Mouse (Mus musculus) kidney, adult 18-20 months (tissue): ENCODE results near the gene Mrps12.

Experiments
- DNase-seq: peaks from one replicate; pipeline ENCODE4 v3.0.0; 2021

Gene Mrps12

DNA sequence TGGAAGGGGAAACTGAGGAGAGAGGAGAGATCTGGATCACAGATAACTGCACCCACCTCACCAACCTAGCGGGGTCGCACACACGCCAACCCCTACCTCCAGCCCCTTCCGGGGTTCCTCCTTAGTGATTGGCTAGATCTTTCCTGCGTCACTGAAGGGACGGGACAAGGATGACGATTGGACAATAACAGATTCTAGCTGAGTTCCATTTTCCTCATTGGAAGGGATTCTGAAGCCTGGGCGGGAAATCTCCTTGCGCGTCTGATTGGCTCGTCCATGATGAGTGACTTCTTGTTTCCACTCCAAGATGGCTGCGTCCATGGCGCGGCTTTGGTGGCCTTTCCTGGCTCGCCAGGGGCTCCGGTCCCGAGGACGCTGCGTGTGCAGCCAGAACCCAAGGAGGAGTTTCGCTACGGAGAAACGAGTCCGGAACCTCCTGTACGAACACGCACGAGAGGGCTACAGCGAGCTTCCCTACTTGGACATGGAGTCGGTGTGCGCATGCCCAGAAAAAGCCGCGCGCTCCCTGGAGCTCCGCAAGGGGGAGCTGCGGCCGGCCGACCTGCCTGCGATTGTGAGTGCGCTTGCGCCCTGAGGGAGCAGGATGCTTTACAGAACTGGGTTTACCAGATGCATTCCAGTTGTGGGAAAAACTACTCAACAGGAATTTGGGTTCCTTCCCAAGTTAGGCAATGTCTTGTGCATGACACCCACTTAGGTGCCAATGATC lies at the start of gene Mrps12, which contains the start of gene Sars2:
Gene Mrps12 (minus strand): TSS at position 112 of the 730 bp plus-strand sequence.
Gene Sars2 (plus strand): TSS at position 284 of the 730 bp plus-strand sequence.
- DNase-seq = peak; percentile 99

DNA sequence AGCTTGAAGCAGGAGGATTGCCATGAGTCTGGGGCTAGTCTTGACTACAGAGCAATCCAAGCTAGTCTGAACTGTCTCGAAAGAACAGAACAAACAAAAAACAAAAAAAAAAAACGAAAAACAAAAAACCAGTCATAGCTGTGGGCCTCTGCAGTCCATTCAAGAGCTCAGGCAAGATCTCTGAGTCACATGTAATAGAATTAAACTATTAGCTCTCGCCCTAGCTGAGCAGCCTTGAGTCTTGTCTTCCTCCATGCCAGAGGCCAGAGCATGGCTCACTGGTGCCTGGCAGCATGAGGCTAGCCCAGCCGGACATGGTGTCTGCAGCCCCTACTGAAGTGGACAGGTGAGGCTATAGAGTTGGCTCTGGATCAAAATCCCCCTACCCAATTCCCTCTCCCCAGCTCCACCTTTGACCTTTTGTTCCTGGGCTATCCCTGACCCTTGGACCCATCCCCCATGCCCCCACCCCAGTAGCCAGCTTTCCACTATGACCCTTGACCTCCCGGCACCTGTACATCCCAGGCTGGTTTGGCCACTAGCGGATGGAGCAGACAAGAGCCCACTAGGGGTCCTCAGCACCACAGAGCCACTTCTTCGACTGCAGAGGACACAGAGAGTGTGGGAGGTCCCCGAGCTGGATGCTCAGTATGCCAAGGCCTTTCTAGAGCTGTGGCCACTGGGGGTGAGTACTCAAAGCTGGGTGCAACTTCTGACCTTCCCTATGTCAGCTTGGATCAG lies 48.6 kb upstream of the Mrps12 start:
- no peak for DNase-seq

DNA sequence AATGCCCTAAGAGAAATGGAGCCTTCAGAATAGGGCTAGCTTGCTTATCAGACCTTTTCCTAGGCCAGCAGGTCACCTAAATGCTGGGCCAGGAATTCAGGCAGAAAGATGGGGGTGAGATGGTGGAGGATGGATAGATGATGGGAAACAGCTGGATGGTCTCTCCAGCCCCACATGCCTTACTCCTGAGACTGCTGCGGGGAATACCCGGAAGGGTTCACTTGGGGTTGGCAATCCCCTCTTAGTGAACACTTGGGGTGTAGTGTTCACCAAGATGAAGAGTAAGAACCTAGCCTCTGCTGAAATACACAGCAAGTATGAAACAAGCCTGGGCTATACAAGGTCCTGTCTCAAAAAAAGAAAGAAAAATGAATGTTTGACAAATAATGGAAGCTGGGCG lies 47.6 kb upstream of the Mrps12 start:
- no peak for DNase-seq

DNA sequence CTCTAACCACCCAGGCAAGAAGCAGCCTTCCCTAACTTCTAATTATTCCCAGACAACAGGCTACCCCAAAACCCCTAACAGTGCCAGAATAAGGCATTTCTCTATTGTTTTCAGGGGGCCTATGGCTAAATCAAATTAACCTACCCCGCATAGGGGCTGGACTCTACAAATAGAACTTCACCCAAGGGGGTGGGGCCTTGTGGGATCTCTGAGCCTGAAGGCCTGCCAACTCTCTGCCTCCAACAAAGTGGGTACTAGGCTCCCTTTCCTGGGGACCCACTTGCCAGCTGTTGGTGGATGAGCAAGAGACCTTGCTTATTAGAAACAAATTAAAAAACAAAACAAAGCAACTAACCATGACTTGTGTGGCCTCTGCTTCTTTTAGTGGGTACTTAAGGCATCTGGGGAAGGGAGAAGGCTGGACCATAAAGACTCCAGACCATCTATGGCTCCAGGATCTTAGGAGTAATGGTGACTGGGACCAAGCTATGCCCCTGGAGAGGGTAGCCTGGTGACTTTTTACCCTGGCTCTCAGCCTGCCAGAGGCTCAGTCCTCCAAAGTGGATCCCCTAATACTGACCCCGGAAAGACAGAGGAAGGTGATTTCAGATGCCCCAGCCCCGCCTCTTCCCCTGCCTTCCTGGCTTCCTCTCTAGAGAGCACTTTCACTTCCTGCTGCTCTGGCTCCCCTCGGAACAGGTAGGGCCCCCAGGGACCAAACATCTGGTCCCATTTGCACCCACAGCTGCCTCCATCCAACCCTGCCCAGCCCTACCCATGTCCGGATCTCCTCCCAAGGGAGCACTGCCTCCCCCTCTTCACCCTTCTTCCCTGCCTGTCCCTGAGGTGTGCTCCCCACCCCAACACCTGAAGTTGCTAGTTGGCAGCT lies 46.9 kb upstream of the Mrps12 start, which contains the start of gene Rinl:
Gene Rinl (plus strand): TSS at position 663 of the 889 bp plus-strand sequence.
- no peak for DNase-seq

DNA sequence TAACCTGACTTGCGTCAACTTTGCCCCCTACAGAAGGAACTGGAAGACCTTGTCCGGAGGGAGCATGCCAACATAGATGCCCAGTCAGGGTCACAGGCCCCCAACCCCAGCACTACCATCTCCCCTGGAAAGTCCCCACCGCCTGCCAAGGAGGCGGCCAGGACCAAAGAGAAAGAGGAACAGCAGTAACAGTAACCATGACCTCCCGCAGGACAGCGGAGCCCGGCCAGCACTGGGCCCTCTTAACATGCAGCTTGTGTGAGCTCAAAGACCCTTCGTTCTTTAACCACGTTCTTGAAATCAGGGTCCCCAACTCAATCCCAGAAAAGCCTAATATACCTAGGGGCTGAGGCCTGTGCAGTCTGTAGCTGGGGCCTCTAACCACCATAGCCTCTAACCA lies 46.3 kb upstream of the Mrps12 start:
- DNase-seq = no peak

DNA sequence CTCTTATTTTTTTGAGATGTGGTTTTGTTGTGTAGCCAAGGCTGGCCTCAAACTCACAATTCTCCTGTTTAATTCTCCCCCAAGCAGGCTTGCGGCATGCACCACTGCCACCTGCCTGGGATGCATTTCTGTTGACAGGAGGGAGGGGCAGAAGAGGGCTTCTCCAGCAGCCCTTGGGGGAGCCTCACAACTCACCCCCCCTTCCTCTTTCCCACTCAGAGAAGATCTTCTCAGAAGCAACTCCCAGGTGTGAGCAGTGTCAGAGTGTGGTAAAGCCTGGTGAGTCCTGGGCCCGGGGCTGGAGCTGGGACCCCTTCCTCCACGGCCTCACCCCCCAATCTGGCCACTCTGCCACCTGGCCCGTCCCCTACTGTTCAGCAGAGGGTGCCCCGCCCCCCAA lies 43.5 kb upstream of the Mrps12 start:
- no peak for DNase-seq

DNA sequence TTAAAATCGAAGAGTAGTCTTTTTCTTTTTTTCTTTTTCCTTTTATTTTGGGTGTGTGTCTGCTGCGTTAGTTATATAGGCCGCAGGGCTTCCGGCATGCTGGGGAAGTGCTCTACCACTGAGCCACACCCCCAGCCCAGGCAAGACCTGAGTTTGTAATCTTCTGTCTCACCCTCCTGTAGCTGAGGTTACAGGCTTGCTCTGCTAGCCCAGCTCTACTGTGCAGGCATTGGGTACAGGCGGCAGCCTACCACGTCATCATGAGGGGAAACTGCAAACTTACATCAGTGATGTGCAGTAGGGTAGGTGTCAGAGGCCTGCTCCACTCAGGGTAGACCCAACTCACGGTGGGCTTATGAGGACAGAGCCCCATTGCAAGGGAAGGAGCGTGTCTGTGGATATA lies 39.6 kb upstream of the Mrps12 start:
- DNase-seq = no peak

DNA sequence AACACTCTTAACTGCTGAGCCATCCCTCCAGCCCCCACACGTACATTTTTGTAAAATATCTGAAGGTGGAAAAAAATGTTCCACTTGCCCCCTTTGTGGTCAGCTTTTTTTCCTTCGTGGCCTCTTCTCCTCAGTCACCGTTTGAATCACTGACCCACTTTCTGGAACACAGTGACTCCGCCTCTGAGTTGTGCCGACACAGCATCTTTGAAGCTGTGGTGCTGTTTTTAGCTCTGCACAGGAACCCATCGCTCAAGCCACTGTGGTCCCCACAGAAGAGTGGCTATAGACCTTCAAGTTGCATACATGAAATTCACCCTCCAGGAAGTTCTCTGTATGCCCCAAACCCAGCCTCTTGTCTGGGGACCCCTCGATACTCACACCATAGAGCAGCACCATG lies 39.2 kb upstream of the Mrps12 start:
- DNase-seq = no peak

DNA sequence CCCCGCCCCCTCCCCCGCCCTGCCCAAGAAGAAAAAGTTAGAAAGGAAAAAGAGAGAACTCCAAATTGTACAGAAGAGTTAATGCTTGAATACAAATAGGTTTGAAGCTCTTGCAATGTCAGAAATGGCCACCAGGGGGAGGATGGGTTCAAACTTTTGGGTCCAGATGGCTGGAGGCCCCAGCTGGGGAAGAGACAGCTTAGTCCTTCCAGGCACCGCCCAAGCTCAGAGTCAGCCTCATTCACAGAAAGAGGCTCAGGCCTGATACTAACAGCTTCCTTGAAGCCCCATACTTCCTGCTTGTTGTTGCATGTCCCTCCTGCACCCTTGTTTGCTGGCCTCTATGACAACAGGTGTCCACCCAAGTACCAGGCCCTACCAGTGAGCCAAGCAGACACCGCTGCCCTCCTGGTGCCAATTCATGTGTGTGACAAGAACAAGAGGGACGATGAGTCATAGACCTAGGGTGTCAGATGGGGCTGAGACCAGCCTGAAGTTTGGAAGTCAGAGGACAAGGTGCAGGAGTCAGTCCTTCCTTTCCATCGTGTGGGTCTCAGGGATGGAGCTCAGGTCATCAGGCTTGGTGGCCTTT lies 38.5 kb upstream of the Mrps12 start:
- DNase-seq = peak; percentile 87

DNA sequence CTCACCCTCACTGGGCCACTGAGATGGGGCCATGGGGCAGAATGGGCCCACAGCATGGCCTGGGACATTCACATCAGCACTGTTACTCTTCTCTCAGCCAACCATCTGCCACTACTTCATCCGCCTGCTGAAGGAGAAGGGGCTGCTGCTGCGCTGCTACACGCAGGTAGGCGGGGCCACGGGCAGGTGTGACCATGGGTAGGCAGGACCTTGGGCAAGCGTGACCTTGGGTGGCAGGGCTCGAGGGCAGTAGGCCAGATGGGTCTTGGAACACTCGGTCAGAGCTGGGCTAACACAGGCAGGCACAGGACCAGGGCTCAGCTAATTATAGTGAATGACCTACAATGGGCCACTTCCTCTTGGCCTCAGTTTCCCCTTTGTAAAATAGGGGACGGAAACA lies 37.2 kb upstream of the Mrps12 start:
- DNase-seq = no peak

DNA sequence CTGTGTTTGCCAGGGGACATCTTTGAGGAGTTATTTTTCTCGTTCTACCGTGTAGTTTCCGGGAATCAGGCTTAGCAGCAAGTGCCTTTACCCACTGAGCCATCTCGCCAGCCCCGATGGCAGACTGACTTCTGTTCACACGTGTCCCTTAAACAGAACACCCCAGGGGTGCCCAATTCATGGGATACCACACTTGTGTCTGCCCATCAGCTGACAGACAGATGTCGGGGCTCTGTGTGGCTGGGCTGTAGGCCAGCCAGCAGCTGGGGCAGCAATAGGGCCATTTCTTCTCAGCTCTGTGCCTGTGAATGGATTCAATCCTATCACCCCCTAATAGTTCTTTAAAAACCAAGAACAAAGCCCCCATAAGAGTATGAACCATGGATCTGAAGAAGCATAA lies 33.5 kb upstream of the Mrps12 start:
- no peak for DNase-seq

DNA sequence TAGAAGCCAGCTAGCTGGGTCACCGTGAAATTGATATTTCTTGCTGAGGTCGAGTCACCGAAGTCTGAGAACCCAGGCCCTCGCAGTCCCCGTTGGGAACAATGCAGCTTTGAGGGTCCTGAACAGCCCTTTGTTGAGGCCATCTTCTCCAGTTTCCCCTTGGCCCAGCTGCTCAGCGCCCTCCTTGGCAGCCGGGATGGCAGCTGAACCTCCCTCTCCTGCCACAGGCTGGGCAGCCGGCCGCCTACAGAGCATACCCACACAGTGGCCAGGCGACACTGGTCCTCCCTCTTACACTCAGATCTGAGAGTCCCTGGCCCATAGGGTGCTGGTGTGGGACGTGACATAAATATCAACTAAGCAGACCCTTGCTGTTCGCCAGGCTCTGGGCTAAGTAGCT lies 32.5 kb upstream of the Mrps12 start:
- no peak for DNase-seq

DNA sequence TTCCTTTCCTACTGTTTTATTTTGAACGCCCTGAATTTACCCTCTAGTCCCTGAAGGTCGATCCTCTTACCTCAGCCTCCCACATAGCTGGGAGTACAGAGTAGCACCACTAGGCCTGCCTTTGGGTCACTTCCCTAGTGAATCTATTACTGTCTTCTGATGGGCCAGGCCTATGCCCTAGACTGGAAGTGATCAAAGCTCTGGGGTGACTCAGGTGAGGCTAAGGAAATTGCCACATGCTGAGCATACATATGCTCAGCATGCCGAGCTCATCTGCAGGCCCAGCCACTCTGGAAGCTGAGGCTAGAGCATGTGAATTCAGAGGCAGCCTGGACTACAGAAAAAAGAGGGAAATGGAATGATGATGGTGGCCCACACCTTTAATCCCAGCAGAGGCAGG lies 31.5 kb upstream of the Mrps12 start:
- DNase-seq = no peak

DNA sequence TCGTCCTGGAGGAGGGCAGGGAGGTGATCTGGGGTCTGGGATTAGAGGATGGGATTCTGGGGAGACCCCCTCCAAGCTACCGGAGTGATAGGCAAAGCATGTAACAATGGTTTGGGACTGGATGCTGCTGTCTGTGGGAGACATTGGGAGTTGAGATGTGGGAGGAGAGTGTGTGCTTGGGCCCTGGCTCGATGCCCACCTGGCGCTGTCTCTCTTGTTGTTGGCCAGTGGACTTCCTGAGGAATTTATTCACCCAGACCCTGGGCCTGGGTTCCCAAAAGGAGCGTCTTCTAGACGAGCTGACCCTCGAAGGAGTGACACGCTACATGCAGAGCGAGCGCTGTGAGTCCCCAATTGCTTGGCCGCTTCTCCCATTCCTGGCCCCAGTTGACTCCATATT lies 30.2 kb upstream of the Mrps12 start:
- DNase-seq = no peak

DNA sequence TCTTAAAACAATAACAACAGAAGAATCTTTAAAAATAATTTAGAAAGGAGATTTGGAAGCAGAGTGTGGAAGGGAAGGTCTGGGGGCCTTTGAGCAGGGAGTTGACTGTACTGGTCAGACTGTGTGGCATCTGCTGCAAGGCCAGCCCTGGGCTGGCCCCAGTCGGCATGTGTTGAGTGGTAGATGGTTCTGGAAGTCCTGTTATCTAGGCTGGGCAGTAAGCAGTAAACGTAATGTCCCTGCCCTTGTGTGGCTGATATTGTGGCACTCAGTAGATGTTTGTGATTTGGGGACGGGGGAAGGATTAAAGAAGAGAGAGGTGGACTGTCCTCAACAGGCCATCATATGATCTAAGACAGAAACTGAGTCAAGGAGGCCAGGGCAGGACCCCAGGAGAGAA lies 28.7 kb upstream of the Mrps12 start:
- DNase-seq = no peak

DNA sequence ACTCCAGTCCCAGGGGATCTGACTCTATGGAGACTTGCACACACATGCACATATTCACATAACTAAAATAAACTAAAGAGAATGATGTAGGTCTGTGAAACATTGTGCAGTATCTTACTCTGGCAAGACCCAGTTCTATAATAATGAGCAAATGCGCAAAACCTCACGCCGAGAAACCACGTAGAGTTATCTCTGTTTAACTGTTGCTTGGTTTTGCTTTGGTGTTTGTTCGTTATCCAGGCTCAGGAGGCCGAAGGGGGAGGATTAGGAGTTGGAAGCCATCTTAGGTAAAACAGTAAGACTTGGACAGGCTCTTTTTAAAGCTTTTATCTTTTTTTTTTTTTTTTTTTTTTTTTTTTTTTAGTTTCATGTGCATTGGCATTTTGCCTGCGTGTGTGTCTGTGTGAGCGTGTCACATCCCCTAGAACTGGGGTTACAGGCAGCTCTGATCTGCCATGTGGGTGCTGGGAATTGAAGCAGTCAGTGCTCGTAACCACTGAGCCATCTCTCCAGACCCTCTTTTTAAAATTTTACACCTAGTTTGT lies 27.9 kb upstream of the Mrps12 start:
- DNase-seq = no peak

DNA sequence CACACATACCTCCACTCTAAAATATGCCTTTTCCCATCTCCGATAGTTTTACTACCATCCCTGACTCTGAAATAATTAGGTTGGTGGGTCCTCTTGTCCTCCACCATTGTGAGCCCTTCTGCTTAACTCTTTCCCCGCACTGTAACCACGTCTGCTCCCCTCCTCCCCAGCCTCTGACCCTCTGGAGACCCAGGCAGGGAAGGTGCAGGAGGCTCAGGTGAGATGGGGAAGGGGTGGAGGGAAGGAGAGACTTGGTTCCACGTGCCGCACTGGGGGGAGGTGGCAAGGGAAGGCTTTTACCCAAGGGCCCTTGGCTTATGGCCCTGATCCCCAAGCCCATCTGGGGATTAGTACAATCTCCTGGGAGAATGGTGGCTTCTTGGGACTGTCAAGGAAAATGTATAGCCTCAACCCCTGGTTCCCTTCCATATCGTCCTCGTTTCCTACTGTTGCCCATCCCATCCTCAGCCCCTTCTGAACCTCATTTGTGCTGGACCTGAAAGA lies 25.9 kb upstream of the Mrps12 start, which contains the start of gene Nfkbib:
Gene Nfkbib (minus strand): TSS at position 51 of the 504 bp plus-strand sequence.
- DNase-seq = no peak

DNA sequence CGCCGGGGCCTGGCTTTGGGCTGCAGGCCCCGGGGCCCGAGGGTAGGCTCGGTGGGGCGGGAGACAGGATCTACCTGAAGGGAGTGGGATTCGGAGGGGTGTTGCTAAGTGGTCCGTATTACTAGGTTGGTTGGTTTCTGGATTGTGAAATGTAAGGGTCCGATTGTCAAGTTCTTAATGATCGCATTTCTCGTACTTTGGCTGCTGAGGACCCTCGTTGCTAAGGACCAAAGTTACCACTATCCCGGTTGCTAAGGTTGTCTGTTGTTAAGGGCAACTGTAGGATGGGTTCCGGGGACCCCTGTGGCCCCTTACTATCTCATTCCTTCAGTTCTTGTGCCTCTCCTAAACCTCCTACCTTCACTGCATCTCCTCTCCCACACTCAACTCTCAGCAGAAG lies 25.3 kb upstream of the Mrps12 start:
- no peak for DNase-seq

DNA sequence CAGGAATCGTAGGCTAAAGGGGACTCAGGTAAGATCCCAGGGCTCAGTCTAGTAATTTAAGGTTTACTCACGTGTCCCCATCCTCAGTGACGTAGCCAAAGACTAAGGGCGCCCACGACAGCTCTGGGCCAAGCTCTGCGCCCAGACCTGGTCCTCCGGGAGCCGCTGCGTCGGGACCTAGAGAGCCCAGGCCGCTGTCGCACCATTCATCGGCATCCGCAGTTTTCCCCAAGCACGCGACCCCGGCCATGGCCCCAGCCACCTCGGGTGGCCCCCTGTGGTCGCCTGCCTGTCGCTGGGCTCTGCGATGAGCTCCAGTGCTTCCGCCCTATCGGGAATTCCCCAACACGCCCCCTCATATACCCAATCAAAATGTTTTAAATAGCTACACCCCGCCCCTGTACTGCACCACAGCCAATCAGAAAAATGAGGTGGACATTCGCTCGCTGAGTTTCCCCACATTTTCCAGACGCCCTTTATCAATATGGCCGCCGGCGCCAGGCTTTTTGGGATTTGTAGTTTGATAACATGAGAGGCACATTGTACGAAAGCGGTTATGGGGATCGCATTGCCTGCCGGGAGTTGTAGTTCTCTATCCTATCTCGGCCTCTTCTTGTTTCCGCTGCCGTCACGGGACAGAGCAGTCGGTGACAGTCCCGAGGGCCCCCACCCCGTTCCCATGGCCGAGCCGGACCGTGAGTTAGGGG lies 24.7 kb upstream of the Mrps12 start, which contains the start of gene Sirt2:
Gene Sirt2 (plus strand): TSS at position 563 of the 707 bp plus-strand sequence.
- DNase-seq = peak; percentile 98

DNA sequence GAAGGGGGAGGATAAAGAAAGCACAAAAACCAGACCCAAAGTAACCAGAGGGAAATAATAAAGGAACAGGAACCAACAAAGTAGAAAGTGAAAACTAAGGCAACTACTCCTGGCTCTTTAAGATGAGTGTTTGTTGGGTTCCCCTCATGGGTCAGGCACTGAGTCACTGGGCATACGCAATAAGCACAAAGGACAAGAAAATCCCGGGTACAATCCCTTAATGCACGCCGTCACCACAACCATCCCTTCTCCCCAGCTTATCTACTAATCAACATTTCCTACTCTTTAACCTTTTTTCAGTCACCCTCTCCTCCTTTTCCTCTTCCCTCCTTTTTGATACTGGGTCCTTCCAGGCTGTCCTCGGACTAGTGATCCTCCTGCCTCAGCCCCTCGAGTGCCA lies 23.6 kb upstream of the Mrps12 start:
- no peak for DNase-seq

DNA sequence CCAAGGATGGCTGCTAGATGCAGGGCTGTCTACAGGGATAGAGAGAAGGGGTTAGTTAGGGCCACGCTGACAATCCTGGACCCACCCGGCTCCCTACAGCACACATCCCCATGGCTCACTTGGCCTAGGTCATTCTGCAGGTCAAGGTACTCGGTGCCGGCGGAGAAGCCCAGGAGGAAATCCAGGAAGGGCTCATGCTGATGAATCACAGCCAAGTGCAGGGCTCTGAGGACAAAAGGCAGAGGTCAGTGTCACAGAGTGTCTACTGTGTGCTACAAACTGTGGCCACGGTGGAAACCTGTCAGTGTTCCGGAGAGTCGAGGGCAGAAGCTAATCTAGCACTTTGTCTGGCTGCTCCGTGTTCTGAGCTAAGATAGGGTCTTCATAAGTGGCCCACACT lies 20.3 kb upstream of the Mrps12 start:
- peak; percentile 19 for DNase-seq

DNA sequence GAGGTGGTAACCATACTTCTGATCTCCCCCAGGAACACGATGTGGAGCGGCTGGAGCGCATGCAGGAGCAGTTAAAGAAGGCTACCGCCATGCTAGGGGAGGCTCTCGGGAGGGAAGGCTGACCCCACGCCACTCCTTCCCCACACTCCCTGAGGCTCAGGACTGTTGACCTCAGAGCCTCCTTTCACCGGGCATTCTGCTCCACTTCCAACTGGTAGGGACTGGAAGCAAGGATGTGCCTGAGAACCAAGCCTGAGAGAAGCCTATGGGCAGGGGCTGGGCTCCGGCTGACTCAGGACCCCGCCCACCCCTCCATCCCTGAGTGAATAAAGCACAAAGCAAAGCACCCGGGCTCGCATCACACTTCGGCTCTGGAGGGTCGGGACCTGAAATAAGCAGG lies 17.0 kb upstream of the Mrps12 start:
- no peak for DNase-seq
